Mouse (Mus musculus) heart, adult 9 months (tissue): ENCODE measurements at regions not wholly inside any gene's neighbourhood (a gene's known extent, or its start where the extent isn't known, plus 50 kb on each side); places are given as distances from the start of the nearest gene placed in this dataset.
"Not testable (repeated sequence)": the region's sequence is repeated elsewhere in the genome, so short reads cannot be mapped to it uniquely, and the experiment has no call there.

Experiments
- DNase-seq, 2 experiments: peaks; one replicate each; pipeline ENCODE4 v3.0.0; 2022; ENCODE audit warnings: low spot score in 2 of 2

GRCm38 (mm10) chr16:55520077-55520476, 222.3 kb upstream of the Zpld1 start:
- no peak for DNase-seq

GRCm38 (mm10) chr16:55519646-55520045, 221.9 kb upstream of the Zpld1 start:
- DNase-seq = peak; percentile 4 to 18

- no peak for DNase-seq
These were observed 219.2 kb upstream of the Zpld1 start for GRCm38 (mm10) chr16:55516994-55517393.

GRCm38 (mm10) chr16:55515228-55515696, 217.5 kb upstream of the Zpld1 start:
- DNase-seq = no peak

- no peak for DNase-seq
These were observed 216.8 kb upstream of the Zpld1 start for GRCm38 (mm10) chr16:55514448-55515200.

- peak in 1 of 2 experiments; percentile 8 for DNase-seq
These were observed 207.1 kb upstream of the Zpld1 start for GRCm38 (mm10) chr16:55504796-55505413.

GRCm38 (mm10) chr16:55504274-55504673, 206.5 kb upstream of the Zpld1 start:
- no peak for DNase-seq

- DNase-seq = no peak
These were observed 205.5 kb upstream of the Zpld1 start for GRCm38 (mm10) chr16:55503273-55503672.

GRCm38 (mm10) chr16:55499831-55500230, 202.0 kb upstream of the Zpld1 start:
- DNase-seq = not testable (repeated sequence)

GRCm38 (mm10) chr16:55495051-55495450, 197.3 kb upstream of the Zpld1 start:
- DNase-seq = no peak

GRCm38 (mm10) chr16:55494162-55494561, 196.4 kb upstream of the Zpld1 start:
- no peak for DNase-seq

- DNase-seq = no peak
These were observed 194.3 kb upstream of the Zpld1 start for GRCm38 (mm10) chr16:55492111-55492510.

GRCm38 (mm10) chr16:55484391-55484790, 186.6 kb upstream of the Zpld1 start:
- no peak for DNase-seq

GRCm38 (mm10) chr16:55480745-55481144, 183.0 kb upstream of the Zpld1 start:
- DNase-seq = no peak

- DNase-seq = no peak
These were observed 182.5 kb upstream of the Zpld1 start for GRCm38 (mm10) chr16:55480304-55480703.

- DNase-seq = peak; percentile 13 to 30
These were observed 178.9 kb upstream of the Zpld1 start for GRCm38 (mm10) chr16:55476544-55477208.

- DNase-seq = no peak
These were observed 177.3 kb upstream of the Zpld1 start for GRCm38 (mm10) chr16:55474950-55475525.

GRCm38 (mm10) chr16:55471396-55471795, 173.6 kb upstream of the Zpld1 start:
- no peak for DNase-seq

GRCm38 (mm10) chr16:55470721-55471120, 172.9 kb upstream of the Zpld1 start:
- DNase-seq = no peak

GRCm38 (mm10) chr16:55469703-55470102, 171.9 kb upstream of the Zpld1 start:
- DNase-seq = no peak

- DNase-seq = peak; percentile 8 to 49
These were observed 171.2 kb upstream of the Zpld1 start for GRCm38 (mm10) chr16:55468833-55469458.

GRCm38 (mm10) chr16:55460519-55460918, 162.7 kb upstream of the Zpld1 start:
- no peak for DNase-seq
